Mouse (Mus musculus) MEL (cell line): ENCODE measurements around the gene D430042O09Rik. TPM values are rescaled to one million over a fixed set of nuclear protein-coding genes. Genes with fewer than 3 reads are reported as not detected.

Experiments
- DNase-seq: peaks from one replicate; pipeline ENCODE4 v3.0.0; 2011; ENCODE audit warnings: low read depth, low spot score
- H3K27ac ChIP-seq: 2 replicates; pipeline ENCODE4 v1.5.1; 2012; ENCODE audit warnings: low read depth, mild to moderate bottlenecking, control low read depth, low read length, moderate library complexity; ENCODE audit not compliant: control insufficient read depth
- H3K27me3 ChIP-seq, 2 experiments: fragments of 150-350 bp in 1 of 2; sonication (generic) in 1 of 2; 2 replicates each; pipeline ENCODE4 v1.6.1; 2012; ENCODE audit warnings: low read length in 2 of 2, mild to moderate bottlenecking in 2 of 2, improper control_type of control experiment in 1 of 2, moderate library complexity in 1 of 2; ENCODE audit not compliant: insufficient read depth in 2 of 2, control insufficient read depth in 1 of 2
- H3K36me3 ChIP-seq, 2 experiments: 2 replicates each; pipeline ENCODE4 v1.6.1; 2012 to 2014; ENCODE audit warnings: low read length in 2 of 2, improper control_type of control experiment in 1 of 2, inconsistent platforms in 1 of 2, mild to moderate bottlenecking in 1 of 2; ENCODE audit not compliant: insufficient read depth in 2 of 2, control insufficient read depth in 1 of 2
- H3K4me1 ChIP-seq, 2 experiments: fragments of 150-350 bp in 1 of 2; sonication (generic) in 1 of 2; 2 replicates each; pipeline ENCODE4 v1.6.1; 2012; ENCODE audit warnings: low read length in 2 of 2, improper control_type of control experiment in 1 of 2, mild to moderate bottlenecking in 1 of 2; ENCODE audit not compliant: insufficient read depth in 2 of 2, control insufficient read depth in 1 of 2
- H3K4me3 ChIP-seq, 2 experiments: fragments of 150-350 bp in 1 of 2; sonication (generic) in 1 of 2; 2 replicates each; pipeline ENCODE4 v1.5.1; 2012; ENCODE audit warnings: low read depth in 2 of 2, low read length in 2 of 2, mild to moderate bottlenecking in 2 of 2, moderate library complexity in 2 of 2, control low read depth in 1 of 2, improper control_type of control experiment in 1 of 2; ENCODE audit not compliant: control insufficient read depth in 1 of 2, insufficient read depth in 1 of 2
- H3K79me2 ChIP-seq: 2 replicates; pipeline ENCODE4 v1.6.1; 2012; ENCODE audit warnings: mild to moderate bottlenecking, low read length, moderate library complexity; ENCODE audit not compliant: control insufficient read depth, poor library complexity, insufficient read depth
- H3K9ac ChIP-seq: 2 replicates; pipeline ENCODE4 v1.6.1; 2012; ENCODE audit warnings: low read depth, mild to moderate bottlenecking, control low read depth, low read length, moderate library complexity; ENCODE audit not compliant: control insufficient read depth, poor library complexity, severe bottlenecking
- H3K9me3 ChIP-seq: fragments of 150-350 bp; sonication (generic); replicated peaks from 2 replicates; pipeline ENCODE4 v1.6.1; 2012; ENCODE audit warnings: mild to moderate bottlenecking, low read length, improper control_type of control experiment, moderate library complexity; ENCODE audit not compliant: insufficient read depth
- CTCF ChIP-seq, 3 experiments: IDR thresholded peaks in 2 of 3; conservative IDR thresholded peaks in 1 of 3; 2 replicates each; pipeline ENCODE4 v1.5.1; 2011 to 2012; ENCODE audit warnings: low read length in 3 of 3, low read depth in 2 of 3, mild to moderate bottlenecking in 2 of 3, improper control_type of control experiment in 1 of 3, inconsistent platforms in 1 of 3, mixed read lengths in 1 of 3, moderate library complexity in 1 of 3; ENCODE audit not compliant: control insufficient read depth in 1 of 3, insufficient read depth in 1 of 3, poor library complexity in 1 of 3, severe bottlenecking in 1 of 3
- E2F4 ChIP-seq: IDR thresholded peaks from 2 replicates; pipeline ENCODE4 v1.6.1; 2011; ENCODE audit warnings: low read depth, low read length, improper control_type of control experiment, borderline replicate concordance
- EP300 ChIP-seq, 2 experiments: IDR thresholded peaks; 2 replicates each; pipeline ENCODE4 v1.6.1; 2011; ENCODE audit warnings: improper control_type of control experiment in 2 of 2, low read length in 2 of 2, low read depth in 1 of 2, mild to moderate bottlenecking in 1 of 2
- ETS1 ChIP-seq: IDR thresholded peaks from 2 replicates; pipeline ENCODE4 v1.6.1; 2012; ENCODE audit warnings: low read depth, mild to moderate bottlenecking, inconsistent platforms, low read length, improper control_type of control experiment, moderate library complexity
- HCFC1 ChIP-seq: IDR thresholded peaks from 2 replicates; pipeline ENCODE4 v1.6.1; 2012; ENCODE audit warnings: low read depth, mild to moderate bottlenecking, inconsistent platforms, low read length, improper control_type of control experiment, moderate library complexity
- MAZ ChIP-seq: IDR thresholded peaks from 2 replicates; pipeline ENCODE4 v1.6.1; 2012; ENCODE audit warnings: low read depth, mild to moderate bottlenecking, inconsistent platforms, low read length, improper control_type of control experiment
- MEF2A ChIP-seq: IDR thresholded peaks from 2 replicates; pipeline ENCODE4 v1.6.1; 2014; ENCODE audit warnings: low read depth, mild to moderate bottlenecking, inconsistent platforms, low read length, improper control_type of control experiment; ENCODE audit not compliant: poor library complexity, insufficient replicate concordance, severe bottlenecking; ENCODE audit errors: extremely low read depth
- MXI1 ChIP-seq: IDR thresholded peaks from 2 replicates; pipeline ENCODE4 v1.6.1; 2011; ENCODE audit warnings: mild to moderate bottlenecking, low read depth, low read length, improper control_type of control experiment
- MYC ChIP-seq: IDR thresholded peaks from 2 replicates; pipeline ENCODE4 v1.6.1; 2011; ENCODE audit warnings: low read depth, mild to moderate bottlenecking, low read length, improper control_type of control experiment, moderate library complexity
- POLR2AphosphoS2 ChIP-seq: IDR thresholded peaks from 2 replicates; pipeline ENCODE4 v1.6.1; 2011; ENCODE audit warnings: low read length, improper control_type of control experiment
- RAD21 ChIP-seq: IDR thresholded peaks from 2 replicates; pipeline ENCODE4 v1.6.1; 2011; ENCODE audit warnings: mild to moderate bottlenecking, low read depth, low read length, improper control_type of control experiment
- RCOR1 ChIP-seq: IDR thresholded peaks from 2 replicates; pipeline ENCODE4 v1.6.1; 2012; ENCODE audit warnings: low read depth, mild to moderate bottlenecking, inconsistent platforms, low read length, improper control_type of control experiment
- TBP ChIP-seq: IDR thresholded peaks from 2 replicates; pipeline ENCODE4 v1.8.0; 2011; ENCODE audit warnings: low read depth, low read length, improper control_type of control experiment
- TCF12 ChIP-seq: IDR thresholded peaks from 2 replicates; pipeline ENCODE4 v1.6.1; 2014; ENCODE audit warnings: low read depth, mild to moderate bottlenecking, inconsistent platforms, low read length, improper control_type of control experiment, moderate library complexity
- USF1 ChIP-seq: IDR thresholded peaks from 2 replicates; pipeline ENCODE4 v1.6.1; 2014; ENCODE audit warnings: low read depth, mild to moderate bottlenecking, inconsistent platforms, low read length, improper control_type of control experiment, moderate library complexity
- USF2 ChIP-seq, 2 experiments: IDR thresholded peaks; 2 replicates each; pipeline ENCODE4 v1.6.1; 2011 to 2012; ENCODE audit warnings: improper control_type of control experiment in 2 of 2, low read length in 2 of 2, borderline replicate concordance in 1 of 2, inconsistent platforms in 1 of 2, low read depth in 1 of 2, mild to moderate bottlenecking in 1 of 2; ENCODE audit not compliant: insufficient read depth in 1 of 2
- ZC3H11A ChIP-seq: IDR thresholded peaks from 2 replicates; pipeline ENCODE4 v1.6.1; 2012; ENCODE audit warnings: low read depth, mild to moderate bottlenecking, inconsistent platforms, low read length, improper control_type of control experiment
- ZKSCAN1 ChIP-seq: IDR thresholded peaks from 2 replicates; pipeline ENCODE4 v1.6.1; 2012; ENCODE audit warnings: low read depth, mild to moderate bottlenecking, inconsistent platforms, low read length, improper control_type of control experiment, moderate library complexity
- polyA plus RNA-seq, 2 experiments: library from polyadenylated mRNA; stranded (reverse) in 1 of 2; unstranded in 1 of 2; fragments of >175 nt in 1 of 2; fragments of >200 nt in 1 of 2; gene quantifications; 2 replicates each; pipeline versions ENCODE4 v1.2.1 to v1.2.4; 2012; ENCODE audit warnings: low replicate concordance in 2 of 2, low read depth in 1 of 2; ENCODE audit not compliant: insufficient read length in 2 of 2, insufficient read depth in 1 of 2, missing spikeins in 1 of 2
- total RNA-seq: library from RNA; depleted of rRNA; stranded (reverse); fragments of 300-350 nt; gene quantifications from 2 replicates; pipeline ENCODE4 v1.2.3, GENCODE M21; 2012

Gene D430042O09Rik
- total and polyA plus RNA-seq, 3 experiments = 6.2 to 12.8 TPM; not detected in 1

GRCm38 (mm10) chr7:125868570-125868969, 160.9 kb downstream of the D430042O09Rik start:
- TF ChIP-seq E2F4 (no peak), TCF12 (no peak), EP300 (IDR thresholded peaks at IDR 0.05; ENCODE audit: low read depth in 1 of 2, low read length in 2 of 2) (no peak), MEF2A (no peak), RCOR1 (no peak), ETS1 (no peak), ZC3H11A (no peak)
- Histone ChIP-seq H3K9ac (no peak overlapping the region), H3K27ac (no peak overlapping the region), H3K4me3 (no peak overlapping the region), H3K79me2 (no peaks in the 10 kb centered on the region), H3K4me1 (no peaks in the 10 kb centered on the region), H3K27me3 (no peaks in the 10 kb centered on the region), H3K36me3 (no peaks in the 10 kb centered on the region), H3K9me3 (no peaks in the 10 kb centered on the region)
- no peak for DNase-seq

GRCm38 (mm10) chr7:125871404-125872201, 163.9 kb downstream of the D430042O09Rik start:
- H3K27me3 ChIP-seq = no peaks in the 10 kb centered on the region
- no peak for DNase-seq
- no peak overlapping the region for H3K9ac ChIP-seq
- no peak overlapping the region for H3K27ac ChIP-seq
- H3K79me2 ChIP-seq = no peaks in the 10 kb centered on the region
- no peaks in the 10 kb centered on the region for H3K9me3 ChIP-seq
- H3K4me1 ChIP-seq = no peaks in the 10 kb centered on the region
- no peak overlapping the region for H3K4me3 ChIP-seq
- H3K36me3 ChIP-seq = no peaks in the 10 kb centered on the region
- TF ChIP-seq MYC = no peak
- no peak for TF ChIP-seq USF1
- TF ChIP-seq USF2 (IDR thresholded peaks at IDR 0.05; ENCODE audit: borderline replicate concordance in 1 of 2, insufficient read depth in 1 of 2, low read depth in 1 of 2, low read length in 2 of 2) = no peak
- no peak for TF ChIP-seq ZC3H11A
- no peak for TF ChIP-seq ZKSCAN1
- no peak for TF ChIP-seq RAD21
- no peak for TF ChIP-seq CTCF (IDR thresholded peaks at IDR 0.05 in 2 of 3, conservative IDR thresholded peaks at IDR 0.05 in 1 of 3; ENCODE audit: control insufficient read depth in 1 of 3, insufficient read depth in 1 of 3, low read depth in 2 of 3, low read length in 3 of 3, poor library complexity in 1 of 3, severe bottlenecking in 1 of 3)
- TF ChIP-seq TBP = no peak
- no peak for TF ChIP-seq MXI1
- TF ChIP-seq MAZ = no peak
- no peak for TF ChIP-seq POLR2AphosphoS2
- TF ChIP-seq HCFC1 = no peak
- TF ChIP-seq, all 39 proteins: peak for 0
